Mouse (Mus musculus) lung, postnatal 10 days (tissue): ENCODE results near the gene Clca3a2.
"Not testable (repeated sequence)": the region's sequence is repeated elsewhere in the genome, so short reads cannot be mapped to it uniquely, and the experiment has no call there.

ENCODE experiments used
- DNase-seq: peaks from one replicate; pipeline ENCODE4 v3.0.0; 2021

Clca3a2 gene

GRCm38 (mm10) chr3:144819219-144819618, at the start of gene Clca3a2:
Clca3a2 (minus strand) TSS chr3:144819494.
- DNase-seq: not testable (repeated sequence)

GRCm38 (mm10) chr3:144849584-144849983, 30.3 kb upstream of the Clca3a2 start:
- DNase-seq: no peak

DNA sequence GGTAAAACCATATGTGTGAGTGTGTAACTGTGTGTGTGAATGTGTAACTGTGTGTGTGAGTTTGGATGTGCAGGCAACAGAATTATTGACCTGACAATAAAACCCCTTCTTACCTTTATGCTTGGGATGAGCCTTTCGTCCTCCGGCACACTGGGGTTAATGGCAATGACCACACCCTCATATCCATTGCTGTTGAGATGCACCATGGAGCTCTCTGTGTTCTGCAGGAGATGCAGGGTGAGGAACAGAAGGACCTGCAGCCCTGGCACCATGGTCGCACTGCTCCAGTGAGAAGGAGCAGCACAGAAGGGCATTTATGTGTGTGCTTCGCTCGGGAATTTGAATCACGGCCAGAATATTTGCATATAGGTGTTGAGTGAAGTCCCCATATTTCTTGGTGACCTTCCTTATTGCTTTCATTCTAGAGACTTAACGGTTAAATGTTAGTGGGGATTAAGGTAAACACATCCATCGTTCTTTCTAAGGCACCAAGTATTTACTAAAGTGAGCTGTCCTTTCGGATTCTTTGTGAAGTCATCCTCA, 29.8 kb upstream of the Clca3a2 start, which contains the start of gene Clca3b:
Gene Clca3b (minus strand): TSS at position 344 of the 543 bp plus-strand sequence.
- not testable (repeated sequence) for DNase-seq

GRCm38 (mm10) chr3:144827257-144827656, 8.0 kb upstream of the Clca3a2 start:
- DNase-seq: no peak

- DNase-seq: peak; percentile 83
These were observed 5.9 kb upstream of the Clca3a2 start for GRCm38 (mm10) chr3:144825151-144825550.

GRCm38 (mm10) chr3:144823331-144823730, 4.0 kb upstream of the Clca3a2 start:
- no peak for DNase-seq

DNA sequence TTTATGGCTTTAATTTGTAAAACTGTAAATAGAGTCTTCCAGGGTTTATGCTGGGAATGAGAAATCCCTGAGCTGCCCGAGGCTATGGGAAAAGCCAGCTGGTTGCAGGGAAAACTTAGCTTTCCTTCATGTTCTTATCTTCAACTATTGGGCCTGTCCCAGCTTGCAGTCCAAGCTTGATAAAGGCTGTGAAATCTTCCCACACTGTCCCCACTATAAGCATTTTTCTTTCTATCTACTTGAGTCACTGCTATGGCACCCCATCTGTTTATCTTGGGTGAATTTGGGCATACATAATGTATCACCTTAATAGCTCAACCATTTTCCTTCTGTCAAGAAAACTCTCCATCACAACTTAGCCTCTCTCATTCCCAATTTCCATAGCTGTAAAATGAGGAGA, 1.3 kb upstream of the Clca3a2 start:
- no peak for DNase-seq

DNA sequence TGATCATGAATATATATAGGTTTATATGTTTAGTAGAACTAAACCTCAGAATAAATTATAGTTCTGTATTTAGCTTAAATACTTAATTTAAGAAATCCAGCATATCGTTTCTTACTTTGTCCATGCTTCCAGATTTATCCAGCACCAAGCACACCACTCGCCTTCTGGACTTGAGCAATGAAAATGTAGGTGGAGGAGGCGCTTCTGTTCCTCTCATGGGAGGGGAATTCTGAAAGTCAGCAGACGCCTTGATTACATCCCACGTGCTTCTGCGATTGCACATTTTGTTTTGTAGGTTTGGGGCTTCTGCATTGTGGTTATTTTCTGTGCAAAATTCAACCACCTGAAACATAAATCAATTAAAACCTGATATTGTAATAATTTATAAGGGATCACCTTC, 6.0 kb downstream of the Clca3a2 start:
- not testable (repeated sequence) for DNase-seq

DNA sequence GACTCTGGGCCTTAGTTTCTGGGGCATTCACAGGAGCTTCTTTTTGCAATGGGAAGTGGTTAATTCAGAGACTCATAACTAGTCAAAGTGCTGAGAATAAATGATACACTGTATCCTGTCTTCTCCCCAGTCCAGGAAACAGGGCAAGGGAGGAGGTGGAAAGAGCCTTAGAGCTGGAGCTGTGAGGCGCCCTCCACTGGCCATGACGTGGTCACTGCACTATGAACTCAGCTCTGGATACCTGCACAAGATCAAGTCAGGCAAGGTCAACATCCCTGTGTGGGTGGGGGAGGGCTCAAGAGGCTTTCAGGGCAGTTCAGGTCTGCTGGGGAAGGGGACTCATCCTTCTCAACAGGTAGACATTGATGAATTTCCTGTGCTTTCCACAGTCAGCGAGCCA, 7.5 kb downstream of the Clca3a2 start:
- DNase-seq: no peak

DNA sequence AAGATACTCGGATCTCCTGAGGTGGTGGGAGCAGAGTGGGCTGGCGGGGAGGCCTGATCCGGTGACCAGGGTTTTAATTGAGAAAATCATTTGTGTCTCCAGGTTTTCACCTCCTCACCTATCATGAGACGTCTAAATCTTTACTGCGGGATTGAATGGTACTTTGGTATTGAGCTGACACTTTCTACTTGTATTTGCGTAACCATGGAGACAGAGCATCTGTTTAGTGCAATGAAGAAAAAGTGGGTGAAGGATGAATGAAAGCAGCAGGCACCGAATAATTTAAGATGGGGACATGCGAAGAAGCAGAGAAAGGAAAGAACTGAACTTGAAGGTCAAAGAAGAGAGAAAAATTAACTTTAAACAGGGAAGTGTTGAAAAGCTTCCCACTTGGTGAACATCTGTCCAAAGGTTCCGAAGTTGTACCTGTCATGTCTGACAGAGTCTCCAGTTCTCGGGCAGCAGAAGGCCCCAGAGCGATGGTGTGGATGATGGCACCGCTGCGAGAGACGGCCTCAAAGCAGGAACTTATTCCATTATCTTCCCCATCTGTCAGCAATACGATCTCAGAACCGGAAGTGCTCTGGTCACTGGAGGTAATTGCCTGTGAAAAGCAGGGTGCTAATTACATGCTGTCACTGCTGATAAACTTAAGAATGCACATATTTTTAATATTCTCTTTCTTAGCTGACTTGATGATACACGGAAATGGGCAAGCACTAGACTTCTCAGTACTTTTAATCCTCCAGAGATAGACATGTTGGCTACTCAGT, 11.0 kb downstream of the Clca3a2 start:
- not testable (repeated sequence) for DNase-seq

GRCm38 (mm10) chr3:144806626-144807025, 12.7 kb downstream of the Clca3a2 start:
- not testable (repeated sequence) for DNase-seq

DNA sequence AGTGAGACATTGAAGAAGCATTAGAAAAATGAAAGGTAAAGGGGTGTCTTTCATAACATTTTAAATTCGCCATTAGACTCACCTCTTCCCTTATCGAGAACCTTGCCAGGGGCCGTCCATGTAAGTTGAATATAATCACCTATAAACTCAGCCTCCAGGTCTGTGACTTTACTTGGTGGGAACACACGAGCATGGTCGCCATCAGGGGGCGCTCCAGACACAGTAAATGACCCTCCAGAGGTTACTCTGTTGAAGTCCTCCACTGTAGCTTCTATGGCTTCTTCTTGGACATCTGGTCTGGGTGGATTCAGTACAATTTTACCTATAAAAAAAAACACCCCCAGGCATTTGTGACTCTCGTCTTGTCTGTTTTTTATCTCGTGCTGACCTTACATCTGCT, 17.4 kb downstream of the Clca3a2 start:
- peak; percentile 19 for DNase-seq

GRCm38 (mm10) chr3:144785181-144786148, 33.8 kb downstream of the Clca3a2 start:
- no peak for DNase-seq

DNA sequence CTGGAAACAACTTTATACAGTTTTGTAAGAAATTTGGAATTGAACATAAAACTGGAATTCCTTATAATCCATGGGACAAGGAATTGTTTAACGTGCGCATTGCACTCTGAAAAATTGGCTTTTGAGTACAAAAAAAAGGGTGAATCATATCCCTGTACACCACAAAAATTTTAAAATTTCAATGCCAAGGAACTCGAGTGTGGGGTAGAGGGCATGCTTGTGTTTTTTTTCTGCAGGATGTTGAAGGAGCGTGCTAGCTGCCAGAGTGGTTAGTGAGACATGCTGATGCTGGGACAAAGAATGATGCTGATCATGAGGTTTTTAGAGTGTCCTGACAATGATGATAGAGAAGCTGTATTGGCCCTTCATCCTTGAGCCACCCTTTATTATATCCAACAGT, 54.1 kb downstream of the Clca3a2 start:
- DNase-seq: no peak

DNA sequence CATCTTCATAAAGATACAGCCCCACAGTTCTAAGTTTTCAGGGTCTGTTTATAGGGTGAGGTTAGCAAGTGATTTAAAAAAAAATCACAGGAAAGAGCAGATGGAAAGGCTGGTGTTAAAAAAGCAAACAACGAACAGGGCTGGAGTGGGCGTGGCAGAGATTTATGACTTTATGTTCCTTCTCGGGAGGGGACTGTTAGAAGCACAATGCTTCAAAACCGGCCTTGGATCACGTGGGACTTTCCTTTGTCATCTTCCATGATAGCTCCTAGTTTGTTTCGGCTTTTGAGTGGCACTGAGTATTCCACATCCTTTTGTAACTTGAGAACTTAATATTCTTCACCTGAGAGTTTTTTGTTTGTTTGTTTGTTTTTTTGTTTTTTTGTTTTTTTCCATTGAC, 57.8 kb downstream of the Clca3a2 start:
- DNase-seq: peak; percentile 8

DNA sequence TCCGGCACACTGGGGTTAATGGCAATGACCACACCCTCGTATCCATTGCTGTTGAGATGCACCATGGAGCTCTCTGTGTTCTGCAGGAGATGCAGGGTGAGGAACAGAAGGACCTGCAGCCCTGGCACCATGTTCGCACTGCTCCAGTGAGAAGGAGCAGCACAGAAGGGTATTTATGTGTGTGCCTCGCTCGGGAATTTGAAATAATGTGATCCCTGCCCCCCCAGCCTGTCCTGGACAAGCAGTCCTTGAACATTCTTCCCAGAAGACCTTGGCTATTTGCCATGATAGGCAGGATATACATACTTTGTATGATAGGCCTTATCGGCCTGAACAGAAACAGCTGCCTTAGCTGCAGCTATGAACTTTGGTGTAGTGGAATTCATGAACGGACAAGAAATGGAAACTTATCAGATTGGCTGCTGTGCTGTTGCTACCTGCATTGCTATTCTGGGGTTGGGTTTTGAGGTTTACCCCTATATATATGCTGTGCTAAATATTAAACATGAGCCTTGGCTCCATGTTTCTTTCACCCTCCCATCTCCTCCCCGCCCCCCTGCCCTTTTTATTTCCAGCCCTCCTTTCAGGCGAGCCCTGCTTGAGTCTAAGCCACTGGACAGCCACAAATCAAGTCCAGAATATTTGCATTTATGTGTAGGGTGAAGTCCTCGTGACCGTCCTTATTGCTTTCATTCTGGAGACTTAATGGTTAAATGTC, 58.5 kb downstream of the Clca3a2 start, which contains the start of gene Clca3a1:
Gene Clca3a1 (minus strand): TSS at position 386 of the 718 bp plus-strand sequence.
- peak; percentile 40 for DNase-seq

GRCm38 (mm10) chr3:144759719-144760118, 59.6 kb downstream of the Clca3a2 start:
- DNase-seq: no peak

DNA sequence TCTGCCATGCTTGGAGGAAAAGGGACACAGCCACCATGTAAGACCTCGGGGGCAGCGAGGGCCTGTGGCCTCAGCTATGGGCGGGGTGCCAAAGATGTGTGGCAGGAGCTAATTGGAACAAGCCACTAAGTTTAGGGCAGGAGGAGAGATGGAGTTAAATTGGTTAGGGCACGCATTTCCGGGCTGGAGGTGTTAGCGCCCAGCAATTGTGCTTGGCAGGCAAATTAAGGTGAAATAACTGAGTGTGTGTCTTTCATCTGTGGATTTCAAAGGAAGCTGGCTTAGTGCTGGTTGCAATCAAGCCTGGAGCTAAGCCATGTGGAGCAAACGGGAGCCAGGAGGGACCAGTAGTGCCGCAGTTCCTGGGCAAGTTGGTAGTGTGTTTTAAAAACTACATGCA, 63.2 kb downstream of the Clca3a2 start:
- DNase-seq: not testable (repeated sequence)

GRCm38 (mm10) chr3:144753120-144753519, 66.2 kb downstream of the Clca3a2 start:
- peak; percentile 16 for DNase-seq

- DNase-seq: not testable (repeated sequence)
These were observed 70.0 kb downstream of the Clca3a2 start for GRCm38 (mm10) chr3:144749062-144749963.

DNA sequence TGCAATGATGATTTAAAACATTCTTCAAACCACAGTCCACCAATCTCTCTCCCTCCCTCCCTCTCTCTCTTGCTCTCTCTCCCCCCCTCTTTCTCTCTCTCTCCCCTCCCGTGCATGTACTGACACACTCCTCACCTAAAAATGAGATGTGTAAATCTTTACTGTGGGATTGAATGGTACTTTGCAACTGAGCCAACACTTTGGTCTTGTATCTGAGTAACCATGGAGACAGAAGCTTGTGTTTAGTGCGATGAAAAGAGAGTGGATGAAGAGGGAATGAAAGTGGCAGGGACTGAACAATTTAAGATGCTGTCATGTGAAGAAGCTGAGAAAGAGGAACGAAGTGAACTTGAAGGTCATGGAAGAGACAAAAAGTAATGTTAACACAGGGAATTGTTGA, 71.6 kb downstream of the Clca3a2 start:
- DNase-seq: not testable (repeated sequence)
